Comparison of ENCODE assay signal across 10 mouse cellular contexts in genomic region chr4:29525769-29526658, GRCm38 (mm10).
DNase-seq lines count a peak whose midpoint lies in the region; ATAC-seq and TF ChIP-seq lines count a peak whose summit lies in the region.
"Had no signal": no experiment of that assay in that cellular context is flagged by ENCODE, and none has a peak within 500 bp of the region (broad histone marks: within the 10 kb centered on the region; RNA-seq: fewer than 3 reads in every experiment).

No protein-coding gene starts in this region.

- no peak overlapping the region for H3K9ac ChIP-seq in lung, embryonic 14.5 days
- H3K9ac ChIP-seq: liver, embryonic 13.5 days had no signal

- H3K4me1 ChIP-seq in lung, embryonic 14.5 days (ENCODE audit: insufficient read depth) = no peaks in the 10 kb centered on the region
- H3K4me1 ChIP-seq: liver, embryonic 13.5 days had no signal

- no peaks in the 10 kb centered on the region for H3K9me3 ChIP-seq in lung, embryonic 14.5 days (ENCODE audit: low read depth, low read length)
- H3K9me3 ChIP-seq: liver, embryonic 13.5 days had no signal

- ATAC-seq in lung, embryonic 14.5 days (ENCODE audit: insufficient read depth) = peak; percentile 75
- peak; percentile 44 for ATAC-seq in granulocyte monocyte progenitor cell, adult 5-6 weeks (replicated peaks; ENCODE audit: poor library complexity, severe bottlenecking)
- no peak for ATAC-seq in CD4-positive, CD25-positive, alpha-beta regulatory T cell, adult 4 months
- ATAC-seq: hindbrain, embryonic 16.5 days had no signal

- H3K4me3 ChIP-seq in lung, embryonic 14.5 days (ENCODE audit: low read depth, low read length) = no peak overlapping the region
- H3K4me3 ChIP-seq: liver, embryonic 13.5 days had no signal

- 63% methylated on average over 5 of the region's 5 CpGs for WGBS in lung, embryonic 14.5 days

- H3K4me2 ChIP-seq in lung, embryonic 14.5 days = no peak overlapping the region
- H3K4me2 ChIP-seq: liver, embryonic 13.5 days had no signal

- no peaks in the 10 kb centered on the region for H3K27me3 ChIP-seq in lung, embryonic 14.5 days (ENCODE audit: insufficient read depth, low read length)
- H3K27me3 ChIP-seq: liver, embryonic 13.5 days had no signal

- DNase-seq in lung, embryonic 14.5 days = peak; percentile 91
- DNase-seq in lung, postnatal 4 days = no peak
- peak; percentile 16 for DNase-seq in cerebellum, adult 8-10 months
- peak; percentile 76 for DNase-seq in right cerebral cortex, adult 18-20 months
- no peak for DNase-seq in urinary bladder, postnatal 10 days (ENCODE audit: low spot score)
- DNase-seq in MN1 (ENCODE audit: low spot score) = no peak

- H3K27ac ChIP-seq in lung, embryonic 14.5 days (ENCODE audit: low read depth) = no peak overlapping the region; the same call in 1 of the 2 replicates
- H3K27ac ChIP-seq: liver, embryonic 13.5 days had no signal

- H3K36me3 ChIP-seq in lung, embryonic 14.5 days (ENCODE audit: insufficient read depth) = no peaks in the 10 kb centered on the region
- H3K36me3 ChIP-seq: liver, embryonic 13.5 days had no signal

- no peak for TF ChIP-seq CTCF in lung, embryonic 14.5 days (IDR thresholded peaks at IDR 0.05; ENCODE audit: low read depth)

Comparison
In these comparisons a context has a peak if more than half of its experiments do, and no peak if none do; other contexts are left out.
1. DNase-seq: peak in lung, embryonic 14.5 days (single experiment), cerebellum, adult 8-10 months (single experiment) and right cerebral cortex, adult 18-20 months (single experiment); none in lung, postnatal 4 days (0 of 2), urinary bladder, postnatal 10 days (single experiment) and MN1 (single experiment).